Mouse (Mus musculus): Measurements from ENCODE around the gene Vwa3b.

DNA sequence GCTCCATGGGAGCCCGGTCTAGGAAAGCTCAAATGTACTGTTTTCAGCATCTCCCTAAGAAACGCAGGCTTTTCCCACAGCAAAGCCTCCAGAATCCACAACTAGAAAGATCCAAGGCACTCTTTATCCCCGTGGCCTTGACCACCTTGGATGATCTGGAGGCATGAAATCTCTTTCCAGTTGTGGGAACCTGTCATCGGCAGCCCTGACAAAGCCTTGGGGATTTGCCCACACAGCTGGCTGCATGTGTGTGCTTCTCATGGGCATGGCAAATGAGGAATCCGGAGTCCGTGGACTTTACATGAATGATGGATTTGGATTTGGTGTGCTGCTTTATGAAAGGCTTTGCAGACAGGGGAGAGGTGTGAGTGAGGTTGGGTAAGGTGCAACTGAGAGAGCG, 141.5 kb downstream of the Vwa3b start:
- no peak for TF ChIP-seq ZC3H11A (IDR thresholded peaks at IDR 0.05; ENCODE audit: borderline replicate concordance, low read depth, low read length)
- no peak for TF ChIP-seq ZNF384 (IDR thresholded peaks at IDR 0.05; ENCODE audit: low read depth, low read length)

Measured in ES-E14 (cell line).